Mouse (Mus musculus) Patski (cell line): ENCODE data around the gene Fam107b. TPM values are rescaled to one million over a fixed set of nuclear protein-coding genes. Genes with fewer than 3 reads are reported as not detected.

Experiments
- ATAC-seq: fragments of 100-300 bp; one replicate; pipeline ENCODE4 v1.8.0; 2021
- CTCF ChIA-PET: fragments of 350-600 bp; sonication (Branson Sonifier 250); formaldehyde crosslinking; loops from one replicate; lab custom pipeline; 2022; ENCODE audit warnings: inconsistent platforms; lab: Charles Lee
- POLR2A ChIA-PET: fragments of 350-600 bp; sonication (Branson Sonifier 250); formaldehyde crosslinking; loops from one replicate; lab custom pipeline; 2022; ENCODE audit warnings: antibody characterized with exemption, inconsistent platforms; lab: Charles Lee
- DNase-seq: peaks from one replicate; pipeline ENCODE4 v3.0.0-alpha.2; 2011; ENCODE audit warnings: low read depth, low spot score
- H3K27me3 ChIP-seq: fragments of 371-371 bp; one replicate; pipeline ENCODE4 v1.5.1; 2021
- CTCF ChIP-seq: fragments of 100-300 bp; IDR thresholded peaks from one replicate; pipeline ENCODE4 v1.5.1; 2021
- in situ Hi-C: fragments of 300-500 bp; cut with MboI; formaldehyde crosslinking; loops from 3 replicates; pipeline ENCODE4 v1.11.1; 2018; ENCODE audit warnings: low pct_unique_long_range_greater_than_20kb, mixed read lengths
- polyA plus RNA-seq: library from polyadenylated mRNA; unstranded; gene quantifications from one replicate; pipeline ENCODE4 v1.2.3, GENCODE M21; 2021

Gene Fam107b
- 92.8 TPM for polyA plus RNA-seq

- ATAC-seq (no peak), DNase-seq (no peak)
- TF ChIP-seq CTCF: no peak
- ChIA-PET CTCF (no interaction called here), POLR2A (no interaction called here)
- in situ Hi-C loops: no loop called here
- H3K27me3 ChIP-seq: no peaks in the 10 kb centered on the region
These were observed at the start of gene Fam107b for GRCm38 (mm10) chr2:3570186-3570585. TSS of gene Fam107b (plus strand) at chr2:3570488.

- ChIA-PET CTCF (interaction anchor here (1.3 kb wide), 1 partner anchor 10 kb away, joined by 3 read pairs; no protein-coding TSS in a partner anchor), POLR2A (no interaction called here)
- no peak for TF ChIP-seq CTCF
- ATAC-seq (no peak), DNase-seq (no peak)
- no peaks in the 10 kb centered on the region for H3K27me3 ChIP-seq
- in situ Hi-C loops: no loop called here
These were observed 47.7 kb upstream of the Fam107b start for GRCm38 (mm10) chr2:3522558-3522957.

- no peak for ATAC-seq
- peaks cover 5% of the 10 kb centered on the region for H3K27me3 ChIP-seq
- ChIA-PET POLR2A (no interaction called here), CTCF (no interaction called here)
- in situ Hi-C loops: no loop called here
- no peak for TF ChIP-seq CTCF
- DNase-seq: no peak
These were observed 44.0 kb upstream of the Fam107b start for GRCm38 (mm10) chr2:3526288-3526687.

GRCm38 (mm10) chr2:3541307-3542079 lies 28.8 kb upstream of the Fam107b start:
- in situ Hi-C loops: no loop called here
- peaks cover 3% of the 10 kb centered on the region for H3K27me3 ChIP-seq
- ATAC-seq: no peak
- no peak for DNase-seq
- CTCF ChIA-PET: no interaction called here
- no peak for TF ChIP-seq CTCF
- POLR2A ChIA-PET: interaction anchor here (0.6 kb wide), 1 partner anchor 351 kb away, joined by 3 read pairs; no protein-coding TSS in a partner anchor

GRCm38 (mm10) chr2:3546055-3546454 lies 24.2 kb upstream of the Fam107b start:
- ATAC-seq (no peak), DNase-seq (no peak)
- in situ Hi-C loops: loop anchor here (5.0 kb wide), 2 partner anchors 231 to 256 kb away; no protein-coding TSS in a partner anchor
- H3K27me3 ChIP-seq: no peaks in the 10 kb centered on the region
- ChIA-PET POLR2A (interaction anchor here (0.6 to 0.7 kb wide), 3 partner anchors 220 to 862 kb away, joined by 3 read pairs; no protein-coding TSS in a partner anchor), CTCF (interaction anchor here (0.6 to 2.5 kb wide), 23 partner anchors 9 to 259 kb away, joined by 3 to 15 read pairs (median 4); no protein-coding TSS in a partner anchor)
- TF ChIP-seq CTCF: no peak

- POLR2A ChIA-PET: interaction anchor here (0.6 to 0.7 kb wide), 2 partner anchors 219 to 228 kb away, joined by 3 read pairs; no protein-coding TSS in a partner anchor
- peak; percentile 20 for DNase-seq
- in situ Hi-C loops: loop anchor here (5.0 kb wide), 2 partner anchors 231 to 256 kb away; no protein-coding TSS in a partner anchor
These were observed 23.7 kb upstream of the Fam107b start for GRCm38 (mm10) chr2:3546588-3546987.

GRCm38 (mm10) chr2:3570606-3571005 lies 318 bp downstream of the Fam107b start:
- POLR2A ChIA-PET: no interaction called here
- in situ Hi-C loops: no loop called here

More at GRCm38 (mm10) chr2:3546588-3546987, 23.7 kb upstream of the Fam107b start:
- CTCF ChIA-PET: interaction anchor here (0.6 to 2.5 kb wide), 24 partner anchors 8 to 265 kb away, joined by 3 to 15 read pairs (median 4); no protein-coding TSS in a partner anchor
- H3K27me3 ChIP-seq: no peaks in the 10 kb centered on the region
- peak; percentile 95 for TF ChIP-seq CTCF
- ATAC-seq: peak; percentile 65

GRCm38 (mm10) chr2:3573883-3574282 lies 3.6 kb downstream of the Fam107b start:
- DNase-seq (no peak), ATAC-seq (no peak)
- CTCF ChIA-PET: no interaction called here
- in situ Hi-C loops: no loop called here
- POLR2A ChIA-PET: no interaction called here
- no peak for TF ChIP-seq CTCF
- no peaks in the 10 kb centered on the region for H3K27me3 ChIP-seq

More at GRCm38 (mm10) chr2:3570606-3571005, 318 bp downstream of the Fam107b start:
- CTCF ChIA-PET: no interaction called here
- no peaks in the 10 kb centered on the region for H3K27me3 ChIP-seq
- TF ChIP-seq CTCF: no peak
- no peak for ATAC-seq
- DNase-seq: no peak

- H3K27me3 ChIP-seq: no peaks in the 10 kb centered on the region
- in situ Hi-C loops: no loop called here
- no peak for DNase-seq
- no peak for ATAC-seq
- ChIA-PET POLR2A (no interaction called here), CTCF (no interaction called here)
- TF ChIP-seq CTCF: no peak
These were observed 4.9 kb downstream of the Fam107b start for GRCm38 (mm10) chr2:3575140-3575539.

GRCm38 (mm10) chr2:3576346-3576745 lies 6.1 kb downstream of the Fam107b start:
- POLR2A ChIA-PET: no interaction called here
- in situ Hi-C loops: no loop called here
- CTCF ChIA-PET: no interaction called here
- DNase-seq (no peak), ATAC-seq (no peak)
- no peaks in the 10 kb centered on the region for H3K27me3 ChIP-seq
- TF ChIP-seq CTCF: no peak

GRCm38 (mm10) chr2:3577216-3577615 lies 6.9 kb downstream of the Fam107b start:
- in situ Hi-C loops: no loop called here
- no peak for ATAC-seq
- ChIA-PET POLR2A (no interaction called here), CTCF (no interaction called here)
- no peak for DNase-seq
- TF ChIP-seq CTCF: no peak
- no peaks in the 10 kb centered on the region for H3K27me3 ChIP-seq
